Mouse (Mus musculus): ENCODE results near the gene Mien1.
A peak's percentile ranks its signal among the peaks of the same experiment; 100 is the strongest.

The Mien1 gene

DNA sequence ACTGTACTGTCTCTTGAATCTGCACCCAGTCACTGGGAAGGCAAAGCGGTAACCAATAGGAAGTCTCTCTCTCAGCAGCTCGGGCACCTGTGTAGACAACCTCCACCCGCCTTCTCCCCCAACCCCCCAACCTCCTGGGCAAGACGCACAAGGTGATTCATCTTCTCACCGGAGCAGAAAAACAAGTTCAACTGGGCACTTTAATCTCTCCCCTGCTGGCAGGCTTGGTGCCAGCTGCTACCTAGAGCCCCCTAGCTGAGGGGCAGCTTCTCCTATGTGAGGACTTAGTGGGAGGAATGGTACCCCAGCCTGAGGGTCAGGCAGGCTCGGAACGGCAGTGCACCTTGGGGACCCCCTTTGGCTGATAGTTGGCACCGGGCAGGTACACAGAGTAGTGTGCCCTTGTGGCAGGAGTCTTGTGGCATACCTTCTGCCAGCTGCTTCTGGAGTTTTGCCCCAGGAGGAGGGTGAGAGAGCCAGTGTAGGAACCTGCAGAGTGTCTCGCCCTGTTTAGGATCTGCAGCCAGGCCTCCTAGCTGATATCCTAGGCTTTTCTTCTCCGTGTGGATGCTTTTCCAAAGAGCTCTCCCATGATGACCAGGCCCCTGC is 19.7 kb downstream of the Mien1 start:
- no peak for DNase-seq

DNA sequence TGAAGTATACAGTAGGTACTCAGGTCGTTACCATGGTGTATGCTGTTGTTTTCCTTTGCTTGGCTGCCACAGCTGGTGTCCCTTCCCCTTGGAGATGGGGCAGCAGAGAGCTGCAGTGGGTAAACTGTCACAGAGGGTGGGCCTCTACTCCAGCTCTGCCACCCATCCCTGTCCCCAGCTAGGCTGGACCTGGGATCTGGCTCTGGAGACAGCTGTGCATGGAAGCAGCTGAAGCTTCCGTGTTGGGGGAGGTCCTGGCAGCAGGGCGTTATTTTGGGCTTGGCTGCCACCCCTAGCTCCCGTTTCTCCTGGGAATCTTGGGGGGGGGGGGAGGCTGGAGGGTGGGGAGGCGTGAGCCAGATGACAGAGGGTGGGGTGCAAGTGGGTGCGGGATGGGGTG is 20.5 kb downstream of the Mien1 start:
- DNase-seq, result no peak

DNA sequence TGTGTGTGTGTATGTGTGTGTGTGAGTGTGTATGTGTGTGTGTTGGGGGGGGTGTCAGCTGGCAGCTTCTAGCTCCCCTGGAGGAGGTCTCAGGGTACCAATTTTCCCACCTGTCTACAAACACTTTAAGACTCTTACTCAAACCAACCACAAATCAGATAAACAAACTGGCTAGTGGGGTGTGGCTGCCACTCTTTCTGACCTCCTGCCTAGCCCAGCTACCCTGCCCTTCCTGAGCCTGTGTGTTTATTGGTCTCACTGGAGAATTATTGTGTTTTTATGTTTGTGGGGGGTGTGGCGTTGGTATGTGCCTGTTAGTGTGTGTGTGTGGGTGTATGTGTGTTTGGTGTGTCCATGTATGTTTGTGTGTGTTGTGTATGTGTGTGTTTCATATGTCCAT is 21.7 kb downstream of the Mien1 start:
- no peak for DNase-seq

DNA sequence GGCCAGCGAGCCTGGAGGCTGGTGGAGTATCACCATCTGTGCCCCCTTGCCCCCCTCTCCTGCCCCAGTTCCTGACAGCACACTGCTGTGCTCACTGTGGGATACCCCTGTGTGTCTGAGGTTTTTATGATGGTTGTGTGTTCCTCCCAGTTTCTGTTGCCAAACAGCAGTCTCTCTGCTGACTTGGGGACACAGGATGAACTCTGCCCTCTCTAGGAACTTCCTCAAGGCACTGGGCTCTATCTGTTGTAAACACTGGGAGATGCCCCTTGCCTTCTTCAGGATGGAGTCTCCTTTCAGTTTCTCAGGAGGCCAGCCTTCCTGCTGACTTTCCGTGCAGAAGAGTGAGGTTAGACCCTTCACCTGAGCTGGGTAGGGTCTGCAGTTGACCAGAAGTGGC is 24.6 kb downstream of the Mien1 start:
- DNase-seq, result no peak

DNA sequence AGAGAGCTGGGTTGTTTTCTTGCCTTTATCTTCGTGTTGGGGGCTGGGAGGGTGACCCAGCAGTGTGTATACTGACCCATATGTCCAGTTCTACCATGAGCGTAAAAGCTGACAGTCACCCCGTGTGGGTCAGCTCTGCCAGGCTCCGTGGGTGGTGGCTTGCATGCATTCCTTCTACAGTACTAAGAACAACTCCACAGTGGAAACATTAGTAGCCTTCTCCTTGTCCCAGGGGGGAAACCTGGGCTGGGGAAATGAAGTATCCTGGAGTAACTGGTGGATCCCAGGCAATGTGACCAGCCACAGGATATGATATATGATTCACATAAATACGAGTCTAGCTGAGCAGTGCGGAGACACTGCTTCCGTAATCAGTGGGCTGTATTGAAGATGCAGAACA is 25.1 kb downstream of the Mien1 start:
- no peak for DNase-seq

DNA sequence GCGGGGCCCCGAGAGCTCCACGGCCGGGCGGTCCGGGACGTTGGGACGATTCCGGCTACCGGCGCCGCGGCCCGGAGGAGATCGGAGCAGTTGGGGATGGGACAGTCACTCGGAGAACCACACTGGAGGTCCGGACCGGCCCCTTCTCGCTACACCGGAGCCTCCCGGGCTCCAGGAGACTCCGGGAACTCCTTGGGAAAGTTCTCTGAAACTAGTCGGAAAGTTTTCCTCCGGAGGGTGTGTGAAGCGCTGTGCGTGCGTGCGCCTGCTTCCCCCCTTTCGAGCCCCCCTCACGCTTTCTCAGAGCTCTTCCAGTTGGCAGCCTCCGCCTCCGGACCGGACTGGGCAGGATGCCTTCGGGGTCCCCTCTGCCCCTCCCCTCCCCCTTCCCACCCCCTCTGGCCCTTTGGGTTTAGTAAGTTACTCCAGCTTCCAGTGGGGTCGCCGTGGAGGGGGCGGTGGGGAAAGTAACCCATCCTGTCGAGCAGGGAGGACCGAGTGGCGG is 25.9 kb downstream of the Mien1 start:
- no peak for DNase-seq

DNA sequence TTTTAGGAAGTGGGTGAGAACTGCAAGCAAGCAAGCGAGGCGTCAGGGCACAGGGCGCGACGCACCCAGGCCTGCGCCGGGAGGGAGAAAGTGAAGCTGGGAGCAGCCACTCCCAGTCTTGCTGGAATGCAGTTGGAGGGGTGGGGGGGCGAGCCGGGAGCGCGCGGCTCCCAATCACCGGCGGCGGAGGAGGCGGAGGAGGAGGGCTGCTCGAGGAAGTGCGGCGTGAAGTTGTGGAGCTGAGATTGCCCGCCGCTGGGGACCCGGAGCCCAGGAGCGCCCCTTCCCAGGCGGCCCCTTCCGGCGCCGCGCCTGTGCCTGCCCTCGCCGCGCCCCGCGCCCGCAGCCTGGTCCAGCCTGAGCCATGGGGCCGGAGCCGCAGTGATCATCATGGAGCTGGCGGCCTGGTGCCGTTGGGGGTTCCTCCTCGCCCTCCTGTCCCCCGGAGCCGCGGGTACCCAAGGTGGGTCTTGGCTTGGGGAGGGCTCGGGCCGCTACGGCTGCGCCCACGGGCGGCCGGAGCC is 26.5 kb downstream of the Mien1 start, which contains the start of gene Erbb2:
Gene Erbb2 (plus strand): TSS at position 198 of the 524 bp plus-strand sequence.
- peak; percentile 25 for DNase-seq

DNA sequence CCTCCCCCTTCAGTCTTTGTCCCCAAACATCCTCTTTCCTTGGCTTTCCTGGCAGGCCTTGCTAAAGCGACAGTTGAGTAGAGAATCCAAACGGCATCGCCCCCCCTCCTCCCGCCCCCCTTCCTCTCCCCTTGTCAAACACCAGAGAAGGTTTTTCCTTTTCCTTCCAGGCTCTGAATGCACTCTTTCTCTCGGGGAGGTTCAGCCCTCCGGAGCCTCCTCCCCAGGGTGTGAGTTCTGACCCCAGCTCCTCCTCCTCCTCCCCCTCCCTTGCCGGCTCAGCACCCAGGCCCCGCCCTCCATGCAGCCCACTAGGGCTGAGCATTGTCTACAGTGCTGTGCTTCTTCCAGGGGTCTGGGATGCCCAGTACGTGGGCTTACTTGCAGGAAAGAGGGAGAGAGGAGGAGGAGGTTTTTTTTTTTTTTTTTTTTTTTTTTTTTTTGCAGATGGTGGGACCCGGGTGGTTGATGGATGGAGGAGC is 29.4 kb downstream of the Mien1 start:
- DNase-seq, result no peak

DNA sequence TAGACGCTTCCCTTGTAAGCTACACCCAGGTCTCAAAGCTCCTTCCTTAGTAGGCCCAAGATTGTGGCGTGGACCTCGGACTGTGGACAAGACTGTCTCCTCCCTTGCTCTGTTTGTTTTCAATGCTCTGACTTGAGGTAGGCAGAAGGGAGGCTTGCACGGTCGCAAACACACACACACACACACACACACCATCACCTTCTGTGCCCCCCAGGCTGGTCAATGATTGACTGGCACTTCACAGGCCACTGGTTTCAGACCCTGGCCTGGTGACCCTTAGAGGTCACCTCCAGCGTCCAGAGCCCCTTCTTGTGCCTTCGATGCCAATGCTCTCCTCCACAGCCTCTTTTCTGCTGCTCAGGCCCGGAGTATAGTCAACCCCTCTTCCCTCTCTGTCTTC is 29.9 kb downstream of the Mien1 start:
- DNase-seq, result no peak

DNA sequence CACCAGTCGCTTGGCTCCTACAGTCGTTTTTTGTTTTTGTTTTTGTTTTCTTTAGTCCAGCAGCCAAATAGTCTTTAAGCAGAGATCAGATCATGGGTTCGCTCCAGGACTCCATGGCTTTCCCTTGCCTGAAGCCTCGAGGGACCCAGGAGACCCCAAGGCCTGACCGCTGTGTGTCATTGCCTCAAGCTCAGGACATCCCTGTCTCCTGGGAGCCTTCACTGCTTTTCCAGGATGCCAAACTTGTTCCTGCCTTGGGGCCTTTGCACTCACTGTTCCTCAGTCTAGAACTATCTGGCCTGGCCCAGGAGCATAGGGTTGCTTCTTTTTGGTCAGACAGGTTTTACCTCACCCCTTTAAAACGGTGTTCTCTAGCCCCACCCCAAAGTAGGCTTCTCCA is 32.2 kb downstream of the Mien1 start:
- DNase-seq, result no peak

DNA sequence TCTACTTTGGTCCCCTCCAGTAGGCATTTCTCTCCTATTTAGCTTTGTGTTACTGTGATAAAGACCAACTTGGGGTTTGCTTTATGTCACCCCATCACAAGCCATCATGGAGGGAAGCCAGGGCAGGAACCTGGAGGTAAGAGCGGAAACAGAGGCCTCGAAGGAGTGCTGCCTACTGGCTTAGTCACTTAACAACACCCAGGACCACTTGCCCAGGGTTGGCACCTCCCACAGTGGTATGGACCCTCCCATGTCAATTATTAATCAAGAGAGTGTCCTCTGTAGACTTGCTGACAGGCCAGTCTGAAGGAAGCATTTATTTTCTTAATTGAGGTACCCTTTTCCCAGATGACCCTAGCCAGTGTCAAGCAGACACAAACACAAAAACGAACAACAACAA is 38.0 kb downstream of the Mien1 start:
- DNase-seq, result no peak

DNA sequence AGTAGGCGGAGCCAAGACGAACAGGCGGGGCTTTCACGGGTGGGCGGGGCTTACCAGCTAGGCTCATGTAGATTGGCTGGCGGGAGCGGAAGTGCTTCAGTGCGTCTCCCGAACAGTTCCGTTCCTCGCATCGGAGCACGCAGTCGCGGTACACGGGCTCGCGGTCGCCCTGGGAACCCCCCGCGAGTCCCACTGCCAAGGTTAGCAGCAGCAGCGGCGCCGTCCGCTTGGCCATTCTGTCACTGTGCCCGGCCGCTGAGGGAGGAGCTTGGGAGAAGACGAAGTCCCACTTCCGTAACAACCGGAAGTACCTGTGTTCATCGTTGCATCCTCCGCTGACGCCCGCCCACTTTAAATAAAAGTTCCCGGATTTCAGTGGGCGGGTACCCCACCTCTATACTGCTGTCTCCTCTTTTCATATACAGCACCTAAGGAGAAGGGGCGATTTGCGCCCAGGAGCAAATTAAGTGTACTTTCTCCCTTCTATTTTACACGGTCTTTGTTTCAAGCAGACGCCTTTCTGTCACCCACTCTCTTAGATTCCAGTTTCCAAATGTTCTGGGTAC is 38.5 kb downstream of the Mien1 start, which contains the start of gene Pgap3:
Gene Pgap3 (minus strand): TSS at position 330 of the 566 bp plus-strand sequence.
- peak; percentile 86 for DNase-seq

DNA sequence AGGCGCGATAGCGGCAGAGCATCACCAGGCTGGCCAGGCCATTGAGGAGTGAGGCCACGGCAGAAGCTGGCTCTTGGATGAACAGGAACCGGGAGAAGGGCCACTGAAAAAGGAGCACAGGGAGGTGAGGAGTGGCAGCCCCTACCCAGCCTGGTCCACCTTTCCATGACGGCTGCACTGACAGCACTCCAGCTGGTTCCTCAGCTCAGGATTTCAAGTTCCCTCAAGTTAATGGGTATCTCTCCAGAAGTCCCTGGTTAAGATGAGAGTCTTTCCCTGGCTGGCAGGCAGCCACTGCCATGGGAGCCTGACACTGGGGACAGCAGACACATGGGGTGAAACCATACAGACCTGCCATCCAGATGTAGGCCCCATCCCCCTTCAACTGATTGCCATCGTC is 40.8 kb downstream of the Mien1 start:
- no peak for DNase-seq

DNA sequence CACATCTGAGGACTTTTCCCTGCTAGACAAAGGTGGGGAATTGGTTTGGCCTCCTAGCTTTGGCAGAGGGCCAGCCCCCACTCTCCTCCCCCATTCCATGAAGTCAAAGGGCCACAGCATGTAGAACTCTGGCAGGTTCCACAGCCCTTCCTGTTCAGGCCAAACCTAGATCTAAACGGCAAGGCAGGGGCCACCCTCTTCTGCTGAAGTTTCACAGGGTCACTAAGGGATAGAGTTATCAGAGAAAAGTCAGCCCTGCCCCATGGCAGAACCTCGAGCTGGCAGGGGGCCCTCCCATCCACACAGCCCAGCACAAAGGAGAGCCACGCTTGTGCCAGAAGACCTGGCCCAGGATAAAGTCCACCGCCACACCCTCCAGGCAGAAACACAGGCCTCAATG is 43.8 kb downstream of the Mien1 start:
- no peak for DNase-seq

DNA sequence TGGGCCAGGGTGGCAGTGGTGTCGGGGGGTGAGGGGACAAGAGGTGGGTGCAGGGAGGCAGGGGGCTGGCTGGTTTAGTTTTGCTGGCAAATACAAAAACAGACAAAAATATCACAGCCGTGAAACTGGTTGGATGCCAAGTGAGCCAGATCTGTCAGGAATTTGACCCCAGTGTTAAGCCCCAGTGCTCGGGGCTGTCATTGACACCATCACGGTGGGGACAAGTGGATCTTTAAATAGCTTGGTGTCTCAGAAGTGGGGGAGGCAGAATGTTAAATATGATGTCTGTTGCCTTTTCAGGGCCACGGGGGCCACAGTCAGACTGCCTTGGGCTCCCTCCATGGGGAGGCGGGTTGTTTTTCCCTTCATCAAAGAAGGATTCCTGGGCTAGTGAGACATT is 44.5 kb downstream of the Mien1 start:
- DNase-seq, result no peak

DNA sequence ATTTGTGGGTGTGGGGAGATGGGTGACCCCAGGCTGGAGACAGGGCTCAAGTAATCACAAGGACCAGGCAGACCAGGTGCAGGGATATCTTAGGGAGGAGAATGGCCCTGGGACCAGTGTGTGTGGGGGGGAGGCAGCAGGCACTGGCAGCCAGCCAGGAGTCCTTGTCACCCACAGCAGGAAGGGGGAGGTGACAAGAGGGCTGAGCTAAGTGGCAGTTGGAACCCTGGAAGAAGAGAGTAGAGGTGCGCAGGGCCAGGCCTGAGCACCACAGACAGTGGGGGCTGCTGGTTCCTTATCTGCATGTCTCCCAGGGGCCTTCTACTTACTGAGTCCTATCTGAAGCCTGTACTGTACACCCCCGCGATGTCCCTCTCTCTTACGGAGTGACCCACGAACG is 45.5 kb downstream of the Mien1 start:
- peak; percentile 89 for DNase-seq

DNA sequence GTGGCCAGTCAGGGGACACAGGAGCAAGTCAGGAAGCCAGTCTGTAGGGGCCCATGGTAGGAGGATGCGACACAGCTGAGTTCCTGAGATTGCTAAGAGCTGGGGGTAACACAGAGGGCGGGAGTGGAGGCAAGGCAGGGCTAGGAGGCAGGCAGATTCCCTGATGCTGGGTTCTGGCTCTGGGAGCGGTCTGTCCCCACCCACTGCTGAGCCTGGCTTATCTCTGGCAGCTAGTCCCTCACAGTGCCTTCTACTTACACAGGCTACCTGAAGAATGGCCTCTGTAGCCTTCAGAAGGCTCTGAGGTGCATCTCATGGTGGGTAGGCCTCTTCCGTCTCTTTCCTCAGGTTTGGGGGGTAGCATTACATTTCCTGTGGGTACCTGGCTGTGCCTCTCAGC is 46.1 kb downstream of the Mien1 start:
- peak; percentile 29 for DNase-seq

DNA sequence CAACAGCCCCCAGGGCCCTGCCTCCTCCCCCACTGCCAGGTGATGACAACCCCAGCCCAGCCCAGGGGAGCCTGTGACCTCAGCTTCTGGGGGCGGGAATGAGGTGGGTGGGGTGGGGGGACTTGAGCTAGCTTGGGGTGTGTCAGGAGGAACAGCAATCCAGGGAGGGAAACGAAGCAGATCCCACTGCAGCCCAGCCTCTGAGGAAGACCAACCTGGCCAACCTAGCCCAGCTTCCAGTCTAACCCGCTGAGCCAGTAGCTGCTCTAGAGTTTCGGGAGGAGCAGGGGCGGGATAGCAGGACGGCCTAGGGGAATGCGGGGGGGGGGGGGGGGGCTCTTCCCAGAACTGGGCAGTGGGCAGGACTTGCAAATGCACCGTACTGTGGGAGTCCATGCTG is 46.8 kb downstream of the Mien1 start:
- no peak for DNase-seq

DNA sequence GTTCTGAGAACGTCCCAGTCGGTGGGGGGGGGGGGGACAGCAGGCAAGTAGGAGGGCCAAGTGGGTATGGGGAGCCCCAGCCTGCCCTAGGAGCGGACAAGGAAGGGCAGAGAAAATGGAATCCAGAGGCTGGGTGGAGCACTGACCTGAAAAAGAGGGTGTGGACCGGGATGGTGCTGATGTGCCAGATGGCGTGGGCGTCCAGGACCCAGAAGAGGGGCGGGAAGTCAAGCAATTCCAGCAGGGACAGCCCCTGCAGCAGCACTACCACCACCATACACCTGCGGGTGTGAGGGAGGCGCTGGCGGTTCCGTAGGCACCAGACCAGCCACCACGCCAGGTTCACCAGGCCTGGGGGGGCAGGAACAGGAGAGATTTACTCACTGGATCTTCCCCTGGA is 48.6 kb downstream of the Mien1 start:
- DNase-seq, result no peak

DNA sequence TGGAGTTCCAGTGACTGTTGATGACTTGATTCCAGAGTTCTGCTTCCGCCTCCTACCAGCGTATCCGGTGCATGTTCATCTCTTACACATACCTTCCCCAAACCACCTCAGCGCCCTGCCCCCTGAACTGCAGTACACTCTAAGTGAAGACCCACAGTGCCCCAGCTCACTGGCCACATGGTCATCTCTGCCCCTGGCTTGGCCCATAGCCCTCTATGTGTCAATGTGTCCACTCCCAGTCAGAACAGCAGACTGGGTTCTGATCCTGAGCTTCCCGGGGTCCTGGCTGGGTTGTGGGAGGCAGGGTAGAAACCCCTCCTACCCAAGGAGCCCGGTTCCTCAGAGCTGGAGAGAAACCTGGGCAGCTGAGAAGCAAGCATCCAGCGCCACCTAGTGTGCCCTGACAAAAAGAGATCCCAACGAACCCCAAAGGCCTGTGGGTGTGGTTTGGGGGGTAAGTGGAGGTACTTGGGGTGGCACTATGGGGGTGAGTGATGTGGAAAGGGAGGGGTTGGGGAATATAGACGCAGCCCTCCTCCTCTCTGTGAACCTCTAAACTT is 49.5 kb downstream of the Mien1 start:
- peak; percentile 79 for DNase-seq

DNA sequence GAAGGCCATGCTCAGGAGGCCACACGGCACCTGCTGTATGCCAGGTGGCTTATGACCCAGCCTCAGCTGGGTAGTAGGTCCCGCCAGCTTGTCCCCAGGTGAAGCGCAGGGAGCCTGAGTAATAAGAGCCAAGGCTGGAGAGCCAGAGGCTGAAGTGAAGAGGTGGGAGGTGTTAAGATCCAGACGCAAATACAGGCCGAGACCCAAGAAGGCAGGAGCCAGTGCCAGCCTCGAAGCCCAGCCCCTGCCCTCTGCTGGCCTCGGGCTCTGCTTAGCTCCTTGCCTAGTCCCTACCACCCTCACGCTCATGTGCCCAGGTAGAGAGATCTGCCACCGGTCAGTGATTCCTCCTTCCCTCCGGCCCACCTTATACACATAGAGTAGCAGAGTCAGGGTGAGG is 50.5 kb downstream of the Mien1 start:
- DNase-seq, result no peak
